Mouse (Mus musculus) heart, embryonic 11.5 days (tissue): ENCODE data around the gene Med6. TPM values are rescaled to one million over a fixed set of nuclear protein-coding genes. Genes with fewer than 3 reads are reported as not detected.

Source experiments
- ATAC-seq: fragments of 200-750 bp; cut with Nextera tagmentation; replicated peaks from 2 replicates; pipeline ENCODE4 v1.8.0; 2017; ENCODE audit warnings: moderate library complexity; ENCODE audit not compliant: insufficient number of reproducible peaks, low FRiP score, low TSS enrichment
- H3K27ac ChIP-seq: fragments of 300-500 bp; sonication (generic); 2 replicates; pipeline ENCODE4 v1.5.1; 2014; ENCODE audit warnings: mild to moderate bottlenecking, low read depth, low read length
- H3K27me3 ChIP-seq: fragments of 300-500 bp; sonication (generic); 2 replicates; pipeline ENCODE4 v1.6.1; 2014; ENCODE audit warnings: mild to moderate bottlenecking, low read length, mixed read lengths; ENCODE audit not compliant: control insufficient read depth, insufficient read depth
- H3K36me3 ChIP-seq: fragments of 300-500 bp; sonication (generic); 2 replicates; pipeline ENCODE4 v1.6.1; 2014; ENCODE audit warnings: mild to moderate bottlenecking, low read length, moderate library complexity, mixed read lengths; ENCODE audit not compliant: control insufficient read depth, insufficient read depth
- H3K4me1 ChIP-seq: fragments of 300-500 bp; sonication (generic); 2 replicates; pipeline ENCODE4 v1.6.1; 2014; ENCODE audit warnings: low read length; ENCODE audit not compliant: control insufficient read depth, insufficient read depth
- H3K4me2 ChIP-seq: fragments of 300-500 bp; sonication (generic); 2 replicates; pipeline ENCODE4 v1.6.1; 2014; ENCODE audit warnings: mild to moderate bottlenecking, moderate library complexity
- H3K4me3 ChIP-seq: fragments of 300-500 bp; sonication (generic); 2 replicates; pipeline ENCODE4 v1.5.1; 2014; ENCODE audit warnings: low read depth, low read length
- H3K9ac ChIP-seq: fragments of 300-500 bp; sonication (generic); 2 replicates; pipeline ENCODE4 v1.6.1; 2014; ENCODE audit warnings: mild to moderate bottlenecking, low read depth, low read length, moderate library complexity
- H3K9me3 ChIP-seq: fragments of 300-500 bp; sonication (generic); replicated peaks from 2 replicates; pipeline ENCODE4 v1.6.1; 2016; ENCODE audit warnings: low read length; ENCODE audit not compliant: control insufficient read depth
- WGBS: fragments of 180-500 bp; shearing (Covaris S2); extraction: QIAGEN DNeasy Blood & Tissue Kit; methylation state at CpG from one replicate; pipeline ENCODE4 v1.1.7; 2014; ENCODE audit not compliant: insufficient replicate concordance; 5-methylcytosine and 5-hydroxymethylcytosine counted together
- polyA plus RNA-seq: library from polyadenylated mRNA; unstranded; fragments of >200 nt; fragmentation: Nextera tagmentation; extraction: Ambion mirVana; gene quantifications from 2 replicates; pipeline ENCODE4 v1.2.1, GENCODE M21; 2014

The Med6 gene
- polyA plus RNA-seq, 1 experiment from 2014 or later = 70.7 TPM

DNA sequence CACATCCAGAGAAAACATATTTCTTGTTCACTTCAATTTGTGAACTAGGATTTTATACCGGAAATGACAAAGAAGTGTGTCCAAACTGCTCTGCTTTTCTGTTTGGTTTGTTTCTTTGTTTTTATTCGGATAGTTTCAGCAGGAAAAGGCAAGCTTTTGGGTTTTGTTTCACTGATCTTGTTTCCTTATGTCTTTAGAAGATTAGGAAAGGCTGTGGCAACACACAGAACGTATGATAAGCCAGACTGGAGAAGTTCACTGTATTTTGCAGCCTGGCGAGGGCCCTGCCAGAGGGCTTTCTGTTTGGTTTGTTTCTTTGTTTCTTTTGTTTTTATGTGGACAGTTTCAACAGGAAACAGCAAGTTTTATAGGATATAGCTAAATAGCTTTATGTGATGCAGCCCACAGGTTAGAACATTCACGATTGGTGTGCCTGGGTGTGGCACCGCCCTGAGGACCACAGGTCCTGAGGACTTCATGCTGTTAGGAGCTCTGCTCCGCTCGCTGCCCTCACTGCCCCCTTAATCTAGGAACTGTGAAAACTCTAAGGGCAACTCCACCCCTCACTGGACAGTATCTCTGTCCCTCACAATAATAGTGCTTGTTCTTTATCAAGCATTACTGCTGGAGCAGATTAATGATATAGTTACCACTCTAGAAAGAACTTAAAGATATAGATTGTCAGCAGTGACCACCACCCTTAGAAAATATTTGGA lies 1.9 kb upstream of the Med6 start:
- Histone ChIP-seq H3K27me3 (no peaks in the 10 kb centered on the region), H3K4me3 (no peak overlapping the region), H3K9me3 (no peaks in the 10 kb centered on the region), H3K4me1 (no peaks in the 10 kb centered on the region), H3K9ac (no peak overlapping the region), H3K27ac (peak overlapping the region; percentile 22), H3K36me3 (no peaks in the 10 kb centered on the region), H3K4me2 (no peak overlapping the region)
- 55% methylated on average over 8 of the region's 8 CpGs for WGBS
- ATAC-seq = no peak

DNA sequence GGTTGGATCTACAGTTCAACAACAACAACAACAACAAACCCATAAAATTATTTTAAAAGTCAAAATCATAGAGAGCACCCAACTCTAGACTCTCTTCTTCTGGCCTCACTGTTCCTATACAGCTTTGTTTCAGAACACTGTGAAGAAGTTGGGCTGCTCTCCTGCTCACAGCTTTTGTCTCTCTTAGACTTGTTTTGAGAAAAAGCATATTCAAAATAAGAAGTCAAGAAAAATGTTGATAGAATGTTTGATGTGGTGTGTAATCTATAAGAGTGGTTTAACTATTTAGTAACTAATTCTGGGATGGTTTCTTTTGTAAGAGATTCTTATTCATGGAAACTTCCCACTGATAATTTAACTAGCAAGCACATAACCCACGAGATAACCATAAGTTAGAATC lies 26.4 kb downstream of the Med6 start, which contains the start of gene Adam21:
Adam21 (minus strand) TSS at position 101 of the 400 bp plus-strand sequence.
- no peak for ATAC-seq
- 94% methylated on average over 1 of the region's 1 CpGs for WGBS
- Histone ChIP-seq H3K4me2 (no peak within 1 kb of the TSS), H3K9ac (no peak within 1 kb of the TSS), H3K27me3 (no peaks in the 10 kb centered on the region), H3K36me3 (peaks cover 5% of the 10 kb centered on the region), H3K9me3 (no peaks in the 10 kb centered on the region), H3K27ac (no peak within 1 kb of the TSS), H3K4me1 (no peaks in the 10 kb centered on the region), H3K4me3 (no peak within 1 kb of the TSS)

DNA sequence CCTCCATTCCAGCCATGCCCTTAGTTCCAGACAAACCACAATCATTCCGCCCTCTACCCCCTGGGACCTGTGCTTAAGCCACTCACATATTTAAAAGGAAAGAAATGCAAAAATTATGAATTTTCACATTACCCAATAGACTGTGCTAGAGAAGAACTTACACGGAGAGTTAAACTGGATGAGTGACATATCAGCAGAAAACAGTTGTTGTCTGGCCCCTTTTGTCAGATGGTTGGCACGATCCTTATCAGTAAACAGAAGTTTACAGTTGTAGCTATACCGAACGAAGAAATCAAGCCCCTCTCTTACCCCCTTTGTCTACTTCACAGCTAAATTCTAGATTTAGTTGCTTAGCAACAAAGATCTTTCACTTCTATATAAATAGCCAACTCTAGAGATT lies 26.9 kb downstream of the Med6 start:
- H3K27me3 ChIP-seq = no peaks in the 10 kb centered on the region
- no peaks in the 10 kb centered on the region for H3K4me1 ChIP-seq
- 79% methylated on average over 5 of the region's 5 CpGs for WGBS
- ATAC-seq = no peak
- H3K4me3 ChIP-seq = no peak overlapping the region
- H3K36me3 ChIP-seq = peaks cover 5% of the 10 kb centered on the region
- H3K9ac ChIP-seq = no peak overlapping the region
- no peaks in the 10 kb centered on the region for H3K9me3 ChIP-seq
- no peak overlapping the region for H3K27ac ChIP-seq
- H3K4me2 ChIP-seq = no peak overlapping the region

DNA sequence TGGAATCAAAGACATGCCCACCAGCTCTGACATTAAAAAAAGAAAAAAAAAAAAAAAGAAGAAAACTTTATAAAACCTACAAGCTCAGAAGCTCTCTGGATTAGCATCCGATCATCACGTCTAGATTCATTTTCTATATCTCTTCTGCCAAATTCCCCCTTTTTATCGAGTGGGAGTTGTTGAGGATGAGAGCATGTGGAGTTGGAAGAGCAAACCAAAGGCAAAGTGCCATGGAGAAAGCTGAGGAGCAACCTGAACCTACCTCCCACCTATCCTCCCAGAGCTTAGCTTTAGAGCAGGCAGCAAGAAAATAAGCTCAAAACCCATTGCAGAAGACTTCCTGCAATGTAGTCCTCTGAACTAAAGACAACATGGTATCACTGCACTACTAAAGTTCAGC lies 30.6 kb downstream of the Med6 start:
- WGBS = 88% methylated on average over 3 of the region's 3 CpGs
- H3K4me2 ChIP-seq = no peak overlapping the region
- ATAC-seq = no peak

DNA sequence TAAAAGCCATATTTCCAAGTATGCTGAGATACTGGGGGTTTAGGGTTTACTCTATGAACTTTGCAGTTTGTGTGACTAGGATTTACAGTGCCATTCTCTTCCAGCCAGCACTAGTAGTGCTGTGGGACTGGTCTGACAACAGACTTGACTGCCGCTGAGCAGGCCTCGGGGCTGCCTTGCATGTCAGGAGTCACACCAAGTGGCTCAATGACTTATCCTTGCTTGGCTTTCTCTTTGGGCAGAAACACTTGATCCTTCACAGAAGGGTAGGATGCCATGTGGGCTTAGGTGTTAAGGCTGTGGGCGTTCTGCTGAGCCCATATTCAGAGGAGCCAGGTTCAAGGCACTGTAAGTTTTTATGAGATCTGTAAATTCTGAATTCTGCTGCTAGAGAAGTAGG lies 45.5 kb downstream of the Med6 start:
- H3K36me3 ChIP-seq = no peaks in the 10 kb centered on the region
- no peak overlapping the region for H3K9ac ChIP-seq
- no peak for ATAC-seq
- no peaks in the 10 kb centered on the region for H3K27me3 ChIP-seq
- H3K27ac ChIP-seq = no peak overlapping the region
- WGBS = 79% methylated on average over 3 of the region's 3 CpGs
- H3K9me3 ChIP-seq = no peaks in the 10 kb centered on the region
- no peak overlapping the region for H3K4me3 ChIP-seq
- H3K4me1 ChIP-seq = no peaks in the 10 kb centered on the region
- no peak overlapping the region for H3K4me2 ChIP-seq

More for the DNA sequence above, 30.6 kb downstream of the Med6 start:
- Histone ChIP-seq H3K4me3 (no peak overlapping the region), H3K9ac (no peak overlapping the region), H3K27ac (no peak overlapping the region), H3K36me3 (no peaks in the 10 kb centered on the region), H3K27me3 (no peaks in the 10 kb centered on the region), H3K9me3 (no peaks in the 10 kb centered on the region), H3K4me1 (no peaks in the 10 kb centered on the region)

DNA sequence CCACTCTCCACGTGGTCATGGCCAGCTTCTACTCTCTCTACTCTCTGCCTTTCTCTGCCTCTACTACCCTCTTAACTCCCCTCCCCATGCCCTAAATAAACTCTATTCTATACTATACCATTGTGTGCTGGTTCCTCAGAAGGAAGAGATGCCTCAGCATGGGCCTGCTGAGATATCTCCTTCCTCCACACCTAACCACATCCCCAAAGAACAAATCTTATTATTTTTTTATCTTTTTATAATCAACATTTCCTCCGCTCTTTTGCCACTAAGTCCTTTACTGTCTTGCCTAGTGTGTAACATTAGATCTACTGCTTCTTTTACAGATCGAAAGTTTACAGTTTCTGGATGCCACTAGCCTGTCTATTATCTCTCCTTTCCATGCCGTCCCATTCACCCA lies 47.6 kb downstream of the Med6 start:
- Histone ChIP-seq H3K27me3 (no peaks in the 10 kb centered on the region), H3K4me2 (no peak overlapping the region), H3K9me3 (no peaks in the 10 kb centered on the region), H3K27ac (no peak overlapping the region), H3K36me3 (no peaks in the 10 kb centered on the region), H3K4me1 (no peaks in the 10 kb centered on the region), H3K4me3 (no peak overlapping the region), H3K9ac (no peak overlapping the region)
- no peak for ATAC-seq
- WGBS = 63% methylated on average over 4 of the region's 4 CpGs

DNA sequence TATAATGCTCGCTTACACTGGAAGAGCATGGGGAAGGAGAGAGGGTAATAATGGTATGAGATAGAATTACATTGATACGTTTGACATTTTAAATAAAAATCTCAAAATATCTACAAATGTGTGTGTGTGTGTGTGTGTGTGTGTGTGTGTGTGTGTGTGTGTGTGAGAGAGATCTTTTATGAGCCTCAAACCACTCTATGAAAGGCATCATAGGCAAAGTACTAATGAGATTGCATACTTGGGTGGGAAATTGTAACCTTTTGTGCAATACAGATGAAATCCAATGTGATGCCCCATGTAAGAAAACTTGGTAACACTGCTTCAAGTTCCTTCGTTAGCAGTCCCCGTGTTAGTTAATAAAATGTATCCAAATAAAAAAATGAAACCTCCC lies 61.8 kb downstream of the Med6 start:
- no peak for ATAC-seq
- whole genome bisulfite sequencing = 40% methylated on average over 4 of the region's 4 CpGs
- Histone ChIP-seq H3K9me3 (no peaks in the 10 kb centered on the region), H3K36me3 (no peaks in the 10 kb centered on the region), H3K4me1 (peaks cover 5% of the 10 kb centered on the region; the same call in 1 of the 2 replicates), H3K9ac (peak overlapping the region; percentile 76), H3K27ac (peak overlapping the region; percentile 62; the same call in 1 of the 2 replicates), H3K4me2 (peak overlapping the region; percentile 66), H3K27me3 (no peaks in the 10 kb centered on the region), H3K4me3 (peak overlapping the region; percentile 66)

DNA sequence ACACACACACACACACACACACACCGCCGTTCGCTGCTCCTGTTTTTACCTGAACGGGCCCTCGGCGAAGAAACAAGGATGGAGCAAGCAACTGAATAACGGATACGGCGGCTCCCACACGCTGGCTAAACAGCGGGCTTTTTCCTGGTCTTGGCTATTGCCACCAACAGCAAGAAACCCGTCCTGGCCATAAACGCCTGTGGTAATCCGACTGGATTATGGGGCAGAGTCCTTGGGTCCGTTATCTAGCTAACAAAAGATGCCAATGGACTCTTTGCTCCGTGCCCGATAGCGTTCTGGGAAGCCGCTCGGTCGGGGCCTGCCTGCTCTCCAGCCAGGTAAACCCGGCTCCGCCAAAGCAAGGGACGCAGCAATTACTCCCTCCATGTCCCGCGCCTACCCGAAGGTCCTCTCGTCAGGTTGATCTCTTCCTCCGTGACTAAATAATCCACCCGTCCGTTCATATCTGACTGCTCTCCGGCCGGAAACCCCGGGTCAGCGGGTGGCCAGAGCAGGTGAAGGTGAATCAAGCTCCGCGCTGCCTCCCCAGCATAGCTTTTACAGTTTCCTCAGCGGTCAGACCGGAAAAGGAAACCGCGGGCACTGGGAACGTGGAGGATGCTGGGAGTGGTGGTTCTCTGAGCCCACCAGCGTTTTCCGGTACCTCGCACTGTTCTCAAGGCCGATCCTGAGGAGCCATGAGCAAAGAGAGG lies 62.3 kb downstream of the Med6 start, which contains the start of the genes Gm20498 and Synj2bp:
Gm20498 (minus strand) TSS at position 590 of the 713 bp plus-strand sequence.
Synj2bp (minus strand) TSS at position 596 of the 713 bp plus-strand sequence.
- Histone ChIP-seq H3K36me3 (no peaks in the 10 kb centered on the region), H3K27ac (peak within 1 kb of the TSS; percentile 62), H3K4me1 (peaks cover 5% of the 10 kb centered on the region; the same call in 1 of the 2 replicates), H3K9me3 (no peaks in the 10 kb centered on the region), H3K4me3 (peak within 1 kb of the TSS; percentile 66), H3K4me2 (peak within 1 kb of the TSS; percentile 66), H3K9ac (peak within 1 kb of the TSS; percentile 76), H3K27me3 (no peaks in the 10 kb centered on the region)
- peak; percentile 75 for ATAC-seq
- WGBS = under 1% methylated on average over 46 of the region's 46 CpGs
